Mouse (Mus musculus): ENCODE results near the gene Vkorc1l1.

- TF ChIP-seq CTCF (IDR thresholded peaks at IDR 0.05; ENCODE audit: low read depth) (no peak), EP300 (optimal IDR thresholded peaks at IDR 0.05) (no peak)
Measured at GRCm38 (mm10) chr5:129943402-129943801, 1.6 kb downstream of the Vkorc1l1 start.
